Mouse (Mus musculus) urinary bladder, postnatal 4 days (tissue): ENCODE results near the gene Capn7.

Source experiments
- DNase-seq, 2 experiments: peaks; one replicate each; pipeline ENCODE4 v3.0.0; 2021 to 2022; ENCODE audit warnings: low spot score in 2 of 2

The Capn7 gene

DNA sequence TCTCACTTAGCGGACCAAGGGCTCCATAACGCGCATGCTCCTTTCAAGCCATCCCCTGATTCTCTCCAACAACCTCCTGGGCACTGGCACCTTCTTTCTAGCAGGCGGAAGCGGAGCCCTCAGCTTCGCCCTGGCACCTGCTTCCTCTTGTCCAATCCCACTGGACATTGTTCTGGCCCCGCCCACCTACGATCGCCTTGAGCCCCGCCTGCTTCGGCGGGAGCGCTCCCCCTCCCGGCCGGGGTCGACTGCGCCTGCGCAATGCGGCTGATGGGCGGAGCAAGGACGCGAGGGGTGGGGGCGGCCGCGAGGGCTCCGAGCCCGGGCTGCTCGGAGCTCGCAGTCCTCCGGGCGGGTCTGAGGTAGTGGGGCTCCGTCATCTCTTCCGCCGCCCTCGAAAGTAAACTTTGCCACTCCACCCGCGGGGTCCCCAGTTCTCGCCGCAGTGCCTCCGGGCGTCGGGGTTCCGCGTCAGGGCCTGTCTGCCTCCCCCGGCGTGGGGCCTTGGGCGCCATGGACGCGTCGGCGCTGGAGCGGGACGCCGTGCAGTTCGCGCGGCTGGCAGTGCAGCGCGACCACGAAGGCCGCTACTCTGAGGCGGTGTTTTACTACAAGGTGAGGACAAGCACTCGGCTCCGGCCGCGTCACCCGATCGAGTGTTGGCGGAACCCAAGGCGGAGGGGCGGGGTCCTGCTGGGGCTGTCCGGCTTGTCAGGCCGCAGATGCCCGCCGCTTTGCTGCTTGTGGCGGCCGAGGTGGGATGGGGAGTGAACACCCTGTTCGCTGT lies at the start of gene Capn7:
Gene Capn7 (plus strand): TSS at position 270 of the 787 bp plus-strand sequence.
- peak; percentile 97 to 99 for DNase-seq

DNA sequence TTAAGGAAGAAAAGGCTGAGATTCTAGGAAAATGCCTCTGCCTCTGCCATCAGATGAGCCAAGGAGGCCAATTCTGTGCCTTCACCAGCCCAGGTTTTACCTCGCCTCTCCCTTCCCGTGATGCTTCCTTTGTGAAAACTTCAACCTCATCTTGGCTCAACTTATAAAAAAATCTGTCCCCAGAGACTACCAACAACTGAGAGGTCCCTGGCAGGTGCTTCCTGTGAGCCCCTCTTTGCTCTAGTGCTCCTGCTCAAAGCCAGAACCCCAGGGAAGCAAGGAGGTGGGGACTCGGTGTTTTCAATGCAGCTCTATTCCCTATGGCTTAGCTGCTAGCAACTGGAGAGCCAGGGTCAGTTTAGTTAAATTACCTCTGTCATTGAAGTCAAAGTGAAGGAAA lies 23.2 kb upstream of the Capn7 start:
- DNase-seq, result no peak

DNA sequence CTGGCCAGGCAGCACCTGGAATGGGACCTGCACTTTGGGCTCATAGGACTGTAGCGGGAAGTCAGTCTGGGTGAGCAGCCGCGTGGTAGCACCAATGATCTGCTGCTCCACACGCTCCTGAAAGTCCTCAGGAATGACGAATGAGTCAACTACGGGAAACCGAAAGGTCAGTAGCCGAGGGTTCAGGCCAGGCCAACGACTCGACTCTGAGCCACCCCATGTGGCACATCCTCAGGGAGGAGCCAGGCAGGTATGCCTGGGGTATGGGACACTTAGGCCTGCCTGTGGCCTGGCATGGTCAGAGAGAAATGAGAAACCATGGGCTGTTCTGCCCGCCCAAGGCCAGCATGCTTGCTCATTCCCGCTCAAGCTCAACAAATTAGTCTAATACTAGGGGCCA lies 19.8 kb upstream of the Capn7 start:
- DNase-seq, result no peak

- DNase-seq, result no peak
Measured at GRCm38 (mm10) chr14:31317754-31318153, 18.7 kb upstream of the Capn7 start.

DNA sequence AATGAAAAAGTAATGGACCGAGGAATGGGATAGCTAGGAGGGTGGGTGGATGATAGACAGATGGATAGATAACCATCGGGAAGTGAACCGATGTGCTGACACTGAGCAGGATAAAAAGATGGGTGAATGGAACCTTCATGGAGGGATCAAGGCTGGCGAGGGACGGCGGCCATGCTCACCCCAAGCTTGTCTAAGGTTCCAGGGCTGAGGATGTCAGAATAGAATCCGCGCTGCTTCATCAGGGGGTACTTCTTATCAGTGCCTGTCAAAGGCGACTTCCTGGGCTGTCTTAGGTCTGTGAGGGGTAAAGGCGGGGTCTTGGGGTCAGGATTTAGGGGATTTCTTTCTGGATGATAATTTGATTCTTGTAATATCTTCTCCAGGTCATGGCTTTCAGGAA lies 16.9 kb upstream of the Capn7 start:
- no peak for DNase-seq

DNA sequence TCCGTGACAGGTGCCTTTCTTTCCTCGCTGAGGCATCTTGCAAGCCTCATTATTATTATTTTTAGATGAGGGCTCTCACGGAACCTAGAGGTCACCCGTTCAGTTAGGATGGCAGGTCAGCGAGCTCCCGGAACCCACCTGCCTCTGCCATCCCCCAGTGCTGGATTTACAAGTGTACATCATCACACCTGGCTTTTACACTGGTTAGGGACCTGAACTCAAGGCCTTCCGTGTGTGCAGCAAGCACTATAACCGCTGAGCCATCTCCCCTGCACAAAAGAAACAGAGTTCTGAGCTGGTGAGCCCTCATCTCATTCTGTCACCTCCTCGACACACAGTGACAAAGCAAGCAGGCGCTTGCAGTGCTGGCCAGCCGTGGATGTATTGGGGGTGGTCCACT lies 15.3 kb upstream of the Capn7 start:
- peak in 1 of 2 experiments; percentile 13 for DNase-seq

DNA sequence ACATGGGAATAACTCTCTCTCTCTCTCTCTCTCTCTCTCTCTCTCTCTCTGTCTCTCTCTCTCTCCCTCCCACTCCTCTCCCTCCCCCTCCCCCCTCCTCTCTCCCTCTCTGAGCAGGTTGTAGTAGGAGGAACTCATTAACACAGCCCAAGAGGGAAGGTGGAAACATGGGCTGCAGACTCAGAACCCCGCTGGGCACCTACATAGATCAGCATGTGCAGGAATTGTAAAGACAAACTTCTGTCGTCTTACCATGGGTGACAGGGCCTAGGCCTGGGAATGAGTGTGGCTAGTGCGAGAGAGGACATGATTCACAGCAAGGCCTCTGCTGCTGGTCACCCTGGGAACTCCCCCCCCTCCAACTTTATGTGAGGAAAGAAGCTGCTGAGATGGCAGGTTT lies 14.2 kb upstream of the Capn7 start:
- peak in 1 of 2 experiments; percentile 25 for DNase-seq

GRCm38 (mm10) chr14:31323189-31323588 lies 13.2 kb upstream of the Capn7 start:
- DNase-seq, result peak in 1 of 2 experiments; percentile 35

- peak; percentile 33 to 62 for DNase-seq
Measured at GRCm38 (mm10) chr14:31323849-31324792, 12.3 kb upstream of the Capn7 start, which contains the start of gene Dnah1. Gene Dnah1, minus strand, starts transcription at chr14:31323896.

GRCm38 (mm10) chr14:31324851-31325250 lies 11.6 kb upstream of the Capn7 start:
- peak in 1 of 2 experiments; percentile 35 for DNase-seq

DNA sequence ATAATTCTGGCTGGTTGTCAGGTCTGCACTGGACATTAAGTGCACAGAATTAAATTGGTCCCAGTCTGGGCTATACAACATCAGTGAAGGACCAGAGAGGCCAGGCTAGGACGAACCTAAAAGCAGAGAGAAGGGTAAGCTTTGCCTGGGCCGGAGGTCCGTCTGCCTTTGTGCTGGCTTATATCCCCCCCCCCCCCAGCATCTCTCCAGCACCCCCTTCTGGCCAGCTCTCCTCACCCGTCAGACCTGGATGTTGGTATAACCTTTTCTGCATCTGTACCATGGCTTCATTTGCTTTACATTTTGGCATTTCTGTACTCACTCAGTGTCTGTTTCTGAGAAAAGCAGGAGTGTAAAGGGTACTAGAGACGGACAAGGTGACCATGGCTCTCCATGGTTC lies 10.9 kb upstream of the Capn7 start:
- peak in 1 of 2 experiments; percentile 51 for DNase-seq

DNA sequence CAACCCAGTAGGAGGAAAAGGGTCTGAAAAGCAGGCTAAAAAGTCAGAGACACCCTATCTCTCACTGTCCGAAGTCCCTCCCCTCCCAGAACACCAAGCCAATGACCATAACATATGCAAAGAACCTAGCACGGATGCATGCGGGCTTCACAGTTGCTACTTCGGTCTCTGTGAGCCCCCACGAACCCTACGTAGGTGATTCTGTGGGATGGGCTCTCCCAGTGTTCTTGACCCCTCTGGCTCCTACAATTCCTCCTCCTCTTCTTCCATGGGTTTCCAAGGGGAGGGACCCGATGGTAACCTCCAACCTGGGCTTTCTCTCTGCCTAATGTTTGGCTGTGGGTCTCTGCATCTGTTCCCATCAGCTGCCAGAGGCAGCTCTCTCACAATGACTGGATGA lies 9.7 kb upstream of the Capn7 start:
- DNase-seq, result peak in 1 of 2 experiments; percentile 20

- DNase-seq, result peak in 1 of 2 experiments; percentile 20
Measured at GRCm38 (mm10) chr14:31327196-31327595, 9.2 kb upstream of the Capn7 start.

DNA sequence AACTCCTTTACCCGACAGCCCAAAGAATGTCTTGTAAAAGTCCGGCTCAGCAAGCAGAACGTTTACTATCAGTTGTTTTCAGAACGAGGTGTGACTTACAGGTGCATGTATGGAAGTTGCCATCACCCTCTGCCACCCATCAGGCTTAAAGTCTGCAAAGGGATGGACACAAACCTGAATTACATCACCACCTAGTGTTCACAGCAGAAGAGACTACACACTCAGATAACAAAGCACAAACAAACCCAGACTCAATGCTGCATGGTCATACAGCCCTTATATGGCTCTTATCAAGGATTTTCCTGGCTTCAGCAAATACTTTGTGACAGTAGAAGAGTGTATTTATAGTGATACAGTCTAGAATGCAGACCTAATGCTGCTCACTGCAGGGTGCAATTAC lies 8.8 kb upstream of the Capn7 start:
- peak in 1 of 2 experiments; percentile 2 for DNase-seq

- DNase-seq, result no peak
Measured at GRCm38 (mm10) chr14:31329741-31330140, 6.7 kb upstream of the Capn7 start.

- no peak for DNase-seq
Measured at GRCm38 (mm10) chr14:31330957-31331356, 5.5 kb upstream of the Capn7 start.

- DNase-seq, result no peak
Measured at GRCm38 (mm10) chr14:31335765-31336164, 673 bp upstream of the Capn7 start.

GRCm38 (mm10) chr14:31337406-31337805 lies 968 bp downstream of the Capn7 start:
- DNase-seq, result no peak

- DNase-seq, result no peak
Measured at GRCm38 (mm10) chr14:31337947-31338346, 1.5 kb downstream of the Capn7 start.

- no peak for DNase-seq
Measured at GRCm38 (mm10) chr14:31343241-31343640, 6.8 kb downstream of the Capn7 start.

- DNase-seq, result no peak
Measured at GRCm38 (mm10) chr14:31345367-31345766, 8.9 kb downstream of the Capn7 start.

GRCm38 (mm10) chr14:31362236-31362635 lies 25.8 kb downstream of the Capn7 start:
- no peak for DNase-seq
